Mouse (Mus musculus) midbrain, embryonic 15.5 days (tissue): ENCODE measurements at regions not wholly inside any gene's neighbourhood (a gene's known extent, or its start where the extent isn't known, plus 50 kb on each side); places are given as distances from the start of the nearest gene placed in this dataset.

Source experiments
- ATAC-seq: fragments of 200-750 bp; cut with Nextera tagmentation; replicated peaks from 2 replicates; pipeline ENCODE4 v1.8.0; 2017; ENCODE audit warnings: moderate TSS enrichment
- H3K27ac ChIP-seq: fragments of 300-500 bp; sonication (generic); 2 replicates; pipeline ENCODE4 v1.5.1; 2015; ENCODE audit warnings: mild to moderate bottlenecking, inconsistent platforms
- H3K27me3 ChIP-seq: fragments of 300-500 bp; sonication (generic); replicated peaks from 2 replicates; pipeline ENCODE4 v1.6.1; 2015; ENCODE audit warnings: inconsistent platforms
- H3K36me3 ChIP-seq: fragments of 300-500 bp; sonication (generic); replicated peaks from 2 replicates; pipeline ENCODE4 v1.6.1; 2015; ENCODE audit warnings: inconsistent platforms
- H3K4me1 ChIP-seq: fragments of 300-500 bp; sonication (generic); 2 replicates; pipeline ENCODE4 v1.6.1; 2015; ENCODE audit warnings: inconsistent platforms
- H3K4me2 ChIP-seq: fragments of 300-500 bp; sonication (generic); 2 replicates; pipeline ENCODE4 v1.6.1; 2015; ENCODE audit warnings: inconsistent platforms, mild to moderate bottlenecking, moderate library complexity
- H3K4me3 ChIP-seq: fragments of 300-500 bp; sonication (generic); 2 replicates; pipeline ENCODE4 v1.5.1; 2015; ENCODE audit warnings: mild to moderate bottlenecking, inconsistent platforms
- H3K9ac ChIP-seq: fragments of 300-500 bp; sonication (generic); 2 replicates; pipeline ENCODE4 v1.6.1; 2015; ENCODE audit warnings: mild to moderate bottlenecking, inconsistent platforms
- H3K9me3 ChIP-seq: fragments of 300-500 bp; sonication (generic); 2 replicates; pipeline ENCODE4 v1.6.1; 2016; ENCODE audit warnings: inconsistent platforms
- WGBS: fragments of 180-500 bp; shearing (Covaris S2); methylation state at CpG from one replicate; pipeline ENCODE4 v1.1.7; 2015; ENCODE audit warnings: mixed read lengths; 5-methylcytosine and 5-hydroxymethylcytosine counted together

- ATAC-seq = no peak
- Histone ChIP-seq H3K4me3 (no peak overlapping the region), H3K4me1 (no peaks in the 10 kb centered on the region), H3K36me3 (no peaks in the 10 kb centered on the region), H3K27ac (no peak overlapping the region), H3K9ac (no peak overlapping the region), H3K4me2 (no peak overlapping the region), H3K27me3 (no peaks in the 10 kb centered on the region), H3K9me3 (no peaks in the 10 kb centered on the region)
- WGBS = 96% methylated on average over 11 of the region's 11 CpGs
Measured at GRCm38 (mm10) chr10:26434586-26434985, 58.8 kb upstream of the L3mbtl3 start.

GRCm38 (mm10) chr10:26440720-26441119 is 64.9 kb upstream of the L3mbtl3 start:
- Histone ChIP-seq H3K9me3 (no peaks in the 10 kb centered on the region), H3K36me3 (no peaks in the 10 kb centered on the region), H3K4me2 (no peak overlapping the region), H3K4me3 (no peak overlapping the region), H3K27me3 (no peaks in the 10 kb centered on the region), H3K4me1 (no peaks in the 10 kb centered on the region), H3K27ac (no peak overlapping the region), H3K9ac (no peak overlapping the region)
- 95% methylated on average over 1 of the region's 1 CpGs for WGBS
- no peak for ATAC-seq

- H3K4me1 ChIP-seq = no peaks in the 10 kb centered on the region
- H3K4me2 ChIP-seq = no peak overlapping the region
- H3K27ac ChIP-seq = no peak overlapping the region
- H3K36me3 ChIP-seq = no peaks in the 10 kb centered on the region
- H3K9ac ChIP-seq = no peak overlapping the region
- no peaks in the 10 kb centered on the region for H3K27me3 ChIP-seq
- H3K9me3 ChIP-seq = no peaks in the 10 kb centered on the region
- no peak overlapping the region for H3K4me3 ChIP-seq
- WGBS = 47% methylated on average over 4 of the region's 4 CpGs
- ATAC-seq = no peak
Measured at GRCm38 (mm10) chr10:26484311-26484710, 108.5 kb upstream of the L3mbtl3 start.

GRCm38 (mm10) chr10:26491351-26491750 is 115.6 kb upstream of the L3mbtl3 start:
- 88% methylated on average over 5 of the region's 5 CpGs for WGBS
- Histone ChIP-seq H3K9me3 (no peaks in the 10 kb centered on the region), H3K4me2 (no peak overlapping the region), H3K27ac (no peak overlapping the region), H3K4me3 (no peak overlapping the region), H3K9ac (no peak overlapping the region), H3K36me3 (no peaks in the 10 kb centered on the region), H3K4me1 (no peaks in the 10 kb centered on the region), H3K27me3 (no peaks in the 10 kb centered on the region)
- no peak for ATAC-seq

- no peaks in the 10 kb centered on the region for H3K36me3 ChIP-seq
- no peak overlapping the region for H3K4me2 ChIP-seq
- 87% methylated on average over 11 of the region's 11 CpGs for WGBS
- H3K27me3 ChIP-seq = no peaks in the 10 kb centered on the region
- H3K27ac ChIP-seq = no peak overlapping the region
- no peak overlapping the region for H3K9ac ChIP-seq
- no peaks in the 10 kb centered on the region for H3K9me3 ChIP-seq
- ATAC-seq = no peak
- no peaks in the 10 kb centered on the region for H3K4me1 ChIP-seq
- no peak overlapping the region for H3K4me3 ChIP-seq
Measured at GRCm38 (mm10) chr10:26492146-26492545, 116.4 kb upstream of the L3mbtl3 start.

- Histone ChIP-seq H3K4me2 (no peak overlapping the region), H3K27me3 (no peaks in the 10 kb centered on the region), H3K4me3 (no peak overlapping the region), H3K9ac (no peak overlapping the region), H3K27ac (no peak overlapping the region), H3K4me1 (no peaks in the 10 kb centered on the region), H3K9me3 (no peaks in the 10 kb centered on the region), H3K36me3 (no peaks in the 10 kb centered on the region)
- ATAC-seq = no peak
- WGBS = 85% methylated on average over 13 of the region's 13 CpGs
Measured at GRCm38 (mm10) chr10:26492856-26493484, 117.2 kb upstream of the L3mbtl3 start.

GRCm38 (mm10) chr10:26493801-26494200 is 118.0 kb upstream of the L3mbtl3 start:
- H3K4me3 ChIP-seq = no peak overlapping the region
- 92% methylated on average over 2 of the region's 2 CpGs for WGBS
- H3K9ac ChIP-seq = no peak overlapping the region
- no peak overlapping the region for H3K27ac ChIP-seq
- no peak for ATAC-seq
- H3K9me3 ChIP-seq = no peaks in the 10 kb centered on the region
- no peaks in the 10 kb centered on the region for H3K4me1 ChIP-seq
- H3K27me3 ChIP-seq = no peaks in the 10 kb centered on the region
- no peaks in the 10 kb centered on the region for H3K36me3 ChIP-seq
- H3K4me2 ChIP-seq = no peak overlapping the region

GRCm38 (mm10) chr10:26494380-26494781 is 118.6 kb upstream of the L3mbtl3 start:
- no peak overlapping the region for H3K4me2 ChIP-seq
- no peaks in the 10 kb centered on the region for H3K4me1 ChIP-seq
- no peaks in the 10 kb centered on the region for H3K9me3 ChIP-seq
- no peaks in the 10 kb centered on the region for H3K36me3 ChIP-seq
- ATAC-seq = no peak
- WGBS = 60% methylated on average over 9 of the region's 9 CpGs
- no peak overlapping the region for H3K9ac ChIP-seq
- no peak overlapping the region for H3K4me3 ChIP-seq
- H3K27me3 ChIP-seq = no peaks in the 10 kb centered on the region
- no peak overlapping the region for H3K27ac ChIP-seq

GRCm38 (mm10) chr10:26500265-26500935 is 124.6 kb upstream of the L3mbtl3 start:
- no peak overlapping the region for H3K4me2 ChIP-seq
- 80% methylated on average over 12 of the region's 12 CpGs for WGBS
- H3K9ac ChIP-seq = no peak overlapping the region
- H3K4me3 ChIP-seq = no peak overlapping the region
- H3K4me1 ChIP-seq = no peaks in the 10 kb centered on the region
- ATAC-seq = no peak
- no peaks in the 10 kb centered on the region for H3K9me3 ChIP-seq
- no peak overlapping the region for H3K27ac ChIP-seq
- no peaks in the 10 kb centered on the region for H3K36me3 ChIP-seq
- no peaks in the 10 kb centered on the region for H3K27me3 ChIP-seq

GRCm38 (mm10) chr10:26520879-26521278 is 145.1 kb upstream of the L3mbtl3 start:
- no peaks in the 10 kb centered on the region for H3K36me3 ChIP-seq
- H3K4me1 ChIP-seq = no peaks in the 10 kb centered on the region
- no peak overlapping the region for H3K27ac ChIP-seq
- no peak overlapping the region for H3K4me3 ChIP-seq
- no peaks in the 10 kb centered on the region for H3K9me3 ChIP-seq
- no peak for ATAC-seq
- H3K4me2 ChIP-seq = no peak overlapping the region
- WGBS = 87% methylated on average over 6 of the region's 6 CpGs
- no peak overlapping the region for H3K9ac ChIP-seq
- no peaks in the 10 kb centered on the region for H3K27me3 ChIP-seq

GRCm38 (mm10) chr10:26525848-26526546 is 150.2 kb upstream of the L3mbtl3 start:
- H3K4me2 ChIP-seq = no peak overlapping the region
- no peak overlapping the region for H3K4me3 ChIP-seq
- H3K27me3 ChIP-seq = no peaks in the 10 kb centered on the region
- H3K27ac ChIP-seq = no peak overlapping the region
- H3K9me3 ChIP-seq = no peaks in the 10 kb centered on the region
- H3K4me1 ChIP-seq = no peaks in the 10 kb centered on the region
- no peaks in the 10 kb centered on the region for H3K36me3 ChIP-seq
- H3K9ac ChIP-seq = no peak overlapping the region
- 79% methylated on average over 4 of the region's 4 CpGs for WGBS
- ATAC-seq = no peak

GRCm38 (mm10) chr10:26540189-26540588 is 164.4 kb upstream of the L3mbtl3 start:
- Histone ChIP-seq H3K27ac (no peak overlapping the region), H3K9me3 (no peaks in the 10 kb centered on the region), H3K4me1 (no peaks in the 10 kb centered on the region), H3K9ac (no peak overlapping the region), H3K36me3 (no peaks in the 10 kb centered on the region), H3K4me2 (no peak overlapping the region), H3K4me3 (no peak overlapping the region), H3K27me3 (no peaks in the 10 kb centered on the region)
- no peak for ATAC-seq

GRCm38 (mm10) chr10:26544061-26544460 is 168.3 kb upstream of the L3mbtl3 start:
- Histone ChIP-seq H3K27me3 (no peaks in the 10 kb centered on the region), H3K9ac (no peak overlapping the region), H3K4me1 (no peaks in the 10 kb centered on the region), H3K36me3 (no peaks in the 10 kb centered on the region), H3K4me3 (no peak overlapping the region), H3K4me2 (no peak overlapping the region), H3K27ac (no peak overlapping the region), H3K9me3 (no peaks in the 10 kb centered on the region)
- no peak for ATAC-seq
- WGBS = 93% methylated on average over 1 of the region's 1 CpGs
